Mouse (Mus musculus): ENCODE measurements at regions not wholly inside any gene's neighbourhood (a gene's known extent, or its start where the extent isn't known, plus 50 kb on each side); places are given as distances from the start of the nearest gene placed in this dataset.

DNA sequence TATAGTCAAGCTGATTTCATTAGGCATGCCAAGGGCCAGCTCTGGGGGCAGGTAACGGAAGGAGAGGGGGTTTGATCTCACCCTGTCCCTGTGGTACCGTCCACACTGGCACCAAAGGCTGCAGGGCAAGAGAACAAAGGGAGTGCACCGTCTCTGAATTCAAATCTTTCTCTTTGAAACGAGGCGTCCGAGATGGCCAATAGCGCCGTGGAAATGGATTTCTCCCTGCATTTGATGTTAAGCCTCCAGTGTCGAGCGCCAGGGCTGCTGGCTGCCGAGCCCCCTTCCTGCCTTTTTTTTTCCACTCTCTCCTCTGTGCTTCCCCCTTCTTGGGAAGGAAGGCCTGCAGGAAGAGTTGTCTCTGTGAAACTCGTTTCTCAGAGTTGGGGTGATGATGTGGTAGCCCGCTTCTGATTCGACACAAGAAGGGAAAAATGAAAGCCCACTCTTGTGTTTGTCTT lies 235.5 kb downstream of the 3110018I06Rik start:
- DNase-seq: no peak

DNA sequence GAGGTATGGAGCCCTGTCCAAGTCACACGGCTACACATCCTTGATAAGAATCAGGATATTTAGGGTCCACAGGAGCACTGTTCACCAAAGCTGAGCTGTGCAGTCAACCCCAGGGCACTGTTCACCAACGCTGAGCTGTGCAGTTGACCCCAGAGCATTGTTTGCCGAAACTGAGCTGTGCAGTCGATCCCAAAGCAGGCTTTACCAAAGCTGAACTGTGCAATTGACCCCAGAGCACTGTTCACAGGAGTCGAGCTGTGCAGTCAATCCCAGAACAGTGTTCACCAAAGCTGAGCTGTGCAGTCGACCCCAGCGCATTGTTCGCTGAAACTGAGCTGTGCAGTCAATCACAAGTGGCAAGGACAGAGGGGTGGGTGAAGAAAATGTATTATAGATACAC lies 236.0 kb downstream of the 3110018I06Rik start:
- DNase-seq: no peak

DNA sequence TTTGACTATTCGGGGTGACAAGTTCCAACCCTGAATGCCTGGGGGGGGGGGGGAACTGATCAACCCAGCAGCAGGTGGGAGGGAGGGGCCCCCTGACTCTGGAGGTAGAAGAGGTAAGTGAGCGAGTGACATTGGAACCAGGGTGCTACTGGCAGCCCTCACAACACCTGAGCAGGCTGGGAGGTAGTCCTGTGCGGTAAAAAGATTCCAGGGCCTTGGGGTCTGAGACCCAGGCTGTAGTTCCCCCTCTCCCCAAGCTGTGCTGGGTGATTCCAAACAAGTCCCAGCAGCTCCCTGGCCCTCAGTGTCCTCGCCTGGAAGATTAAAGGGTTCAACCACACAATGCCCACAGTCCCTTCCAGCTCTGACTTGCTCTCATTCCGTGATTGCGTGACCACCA lies 240.4 kb downstream of the 3110018I06Rik start:
- no peak for DNase-seq

DNA sequence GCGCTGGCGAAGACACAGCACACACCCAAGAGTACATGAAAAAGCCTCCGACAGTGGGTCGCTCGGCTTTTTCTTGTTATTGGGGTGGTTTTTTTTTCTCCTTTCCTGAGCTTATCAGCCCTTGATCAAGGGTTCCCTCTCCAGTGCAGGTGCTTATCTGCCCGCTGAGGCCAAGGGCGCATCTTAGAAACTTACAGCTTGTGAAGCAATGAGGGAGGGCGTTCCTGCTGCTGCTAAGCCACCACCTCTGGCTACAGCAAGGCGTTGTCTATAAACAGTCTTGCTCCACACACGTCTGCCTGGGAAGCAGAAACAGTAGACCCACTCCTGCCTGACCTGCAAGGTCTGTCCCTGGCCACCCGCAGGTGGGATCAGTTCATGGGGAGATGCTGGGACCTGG lies 240.9 kb downstream of the 3110018I06Rik start:
- no peak for DNase-seq

DNA sequence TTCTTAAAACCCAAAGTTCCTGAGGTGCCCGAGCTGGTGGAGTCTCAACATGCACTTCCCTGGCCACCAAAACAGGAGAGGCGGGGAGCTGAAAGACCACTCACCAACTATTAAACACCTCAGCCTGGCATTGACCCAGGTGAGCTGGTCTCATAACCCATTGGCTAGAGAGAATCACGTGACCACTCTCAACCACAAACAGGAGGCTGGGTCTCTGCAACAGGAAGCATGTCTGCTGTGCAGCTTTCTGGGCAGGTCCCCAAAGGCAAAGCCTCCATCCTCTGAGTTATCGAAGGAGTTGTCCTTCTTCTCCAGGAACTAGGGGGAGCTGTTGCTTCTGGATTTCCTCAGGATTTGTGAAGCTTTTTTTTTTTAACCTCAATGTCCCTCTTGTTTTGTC lies 242.5 kb downstream of the 3110018I06Rik start:
- no peak for DNase-seq

- no peak for DNase-seq
Observed at GRCm38 (mm10) chr12:107734536-107734935, 246.1 kb downstream of the 3110018I06Rik start.

DNA sequence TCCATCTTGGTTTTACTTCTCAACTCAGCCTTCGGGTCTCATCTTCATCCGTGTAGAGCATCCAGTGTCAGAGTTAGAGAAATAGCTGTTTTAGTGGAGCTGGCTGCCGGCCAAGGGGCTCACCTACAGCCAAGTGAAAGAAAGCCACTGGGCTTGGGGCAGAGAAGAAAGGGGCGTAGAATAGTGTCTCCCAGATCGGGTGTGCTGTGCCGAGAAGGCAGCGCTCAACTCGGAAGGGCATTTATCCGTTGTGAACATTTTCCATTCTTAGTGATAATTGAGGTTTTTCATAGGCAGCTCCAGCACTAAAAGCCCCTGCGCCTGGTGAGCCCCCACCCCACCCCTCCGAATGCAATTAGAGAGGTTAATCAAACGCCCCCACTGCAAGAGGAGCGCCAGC lies 254.2 kb downstream of the 3110018I06Rik start:
- DNase-seq: no peak

- DNase-seq: no peak
Observed at GRCm38 (mm10) chr12:107744822-107745221, 256.4 kb downstream of the 3110018I06Rik start.

DNA sequence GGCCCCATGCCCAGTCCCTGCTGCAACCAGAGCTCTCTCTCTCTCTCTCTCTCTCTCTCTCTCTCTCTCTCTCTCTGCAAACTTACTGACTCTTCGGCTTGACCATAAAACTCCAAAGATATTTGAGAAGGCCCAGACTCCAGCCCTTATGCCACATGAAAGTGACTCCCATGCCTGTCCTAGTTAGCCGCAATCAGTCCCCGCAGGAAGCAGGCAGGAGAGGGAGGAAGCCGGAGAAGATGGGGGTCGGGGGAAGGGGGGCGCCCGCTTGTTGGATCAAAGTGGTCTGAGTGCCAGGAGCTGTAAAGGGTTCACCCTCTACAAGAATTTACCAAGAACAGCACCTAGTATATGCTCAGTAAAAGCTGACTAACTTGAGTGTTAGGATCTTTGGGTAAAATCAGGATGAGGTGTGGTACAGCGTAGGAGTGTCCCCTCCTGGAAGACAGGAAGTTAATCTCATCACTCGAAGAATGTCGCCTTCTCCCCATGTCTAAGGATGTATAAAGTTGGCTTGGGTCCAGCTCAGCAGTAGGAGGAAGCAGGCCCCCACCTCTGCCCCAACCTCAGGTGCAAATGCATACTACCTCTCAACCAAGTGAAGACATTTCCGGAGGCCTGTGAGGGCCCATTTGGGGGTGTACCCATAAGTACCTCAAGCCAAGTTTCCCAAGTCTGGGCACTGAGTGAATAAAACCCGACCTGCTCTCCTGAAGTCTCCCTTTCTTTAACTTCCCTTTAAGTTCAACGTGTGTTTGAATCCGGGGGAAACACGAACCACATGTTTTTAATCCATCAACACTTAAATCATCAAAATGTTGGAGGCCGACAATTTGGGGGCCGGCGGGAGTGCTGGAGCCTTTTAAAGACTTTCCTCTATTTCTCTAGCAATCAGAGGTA lies 254.7 kb downstream of the Bcl11b start:
- DNase-seq: no peak

DNA sequence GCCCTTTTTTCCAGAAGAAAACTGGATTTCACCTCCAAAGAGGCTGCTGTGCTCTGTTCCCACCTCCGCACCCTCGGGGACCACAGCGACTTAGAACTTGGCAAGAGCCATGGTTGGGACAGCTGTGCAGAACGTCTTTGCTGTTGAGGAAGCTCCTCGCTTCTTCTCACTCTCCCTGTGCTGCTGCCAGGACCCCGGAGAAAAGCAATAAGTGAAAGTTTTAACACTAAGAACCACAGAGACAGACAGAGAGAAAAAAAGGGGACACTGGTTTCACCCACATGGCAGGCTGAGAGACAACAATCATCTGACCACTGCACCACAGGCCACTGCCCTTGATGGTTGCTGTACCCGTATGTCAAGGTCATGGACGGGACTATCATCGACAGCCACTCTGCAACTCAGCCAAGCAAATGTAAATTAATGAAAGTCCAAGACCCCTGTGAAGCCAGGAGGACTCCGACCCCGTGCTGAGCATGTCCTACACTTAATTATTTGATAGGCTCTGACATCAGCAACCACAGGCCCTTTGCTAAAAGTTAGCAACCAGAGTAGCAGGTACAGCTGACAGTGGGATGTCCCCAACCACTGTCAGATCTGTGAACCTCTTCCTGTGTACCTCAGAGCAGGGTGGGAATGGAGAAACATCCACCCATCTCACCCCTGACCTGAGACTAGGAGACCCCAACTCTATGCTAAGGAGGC lies 253.9 kb downstream of the Bcl11b start:
- no peak for DNase-seq

DNA sequence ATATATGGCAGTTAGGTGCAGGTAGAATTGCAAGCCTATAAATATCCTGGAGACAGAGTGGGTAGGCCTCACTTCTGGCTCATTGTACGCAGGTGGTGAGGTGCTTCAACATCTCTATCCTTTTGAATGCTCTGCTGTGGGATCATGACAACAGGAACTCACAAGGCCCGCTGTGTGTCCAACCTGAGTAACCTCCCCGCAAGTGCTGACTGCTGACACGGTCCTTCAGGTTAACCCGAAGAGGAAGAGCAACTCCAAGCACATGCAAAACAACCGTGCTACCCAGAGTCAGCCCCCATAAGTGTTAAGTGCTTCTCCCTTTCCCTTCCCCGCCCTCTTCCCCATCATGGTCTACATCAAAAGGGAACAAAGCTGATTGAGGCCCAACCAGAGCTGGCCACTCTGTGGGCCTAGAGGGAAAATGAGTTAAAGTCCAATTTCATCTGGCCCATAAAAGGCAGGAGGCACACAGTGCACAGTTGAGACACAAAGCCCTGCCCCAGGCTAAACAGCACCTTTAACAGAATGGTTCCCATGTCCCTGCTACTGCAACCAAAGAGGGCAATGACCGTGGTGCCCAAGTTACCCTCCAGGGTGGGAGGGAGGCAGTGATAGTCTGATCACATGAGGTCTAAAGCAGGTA lies 253.0 kb downstream of the Bcl11b start:
- DNase-seq: no peak

GRCm38 (mm10) chr12:107752126-107752525 lies 251.3 kb downstream of the Bcl11b start:
- no peak for DNase-seq

- DNase-seq: no peak
Observed at GRCm38 (mm10) chr12:107752587-107752986, 250.8 kb downstream of the Bcl11b start.

GRCm38 (mm10) chr12:107753022-107753421 lies 250.4 kb downstream of the Bcl11b start:
- no peak for DNase-seq

DNA sequence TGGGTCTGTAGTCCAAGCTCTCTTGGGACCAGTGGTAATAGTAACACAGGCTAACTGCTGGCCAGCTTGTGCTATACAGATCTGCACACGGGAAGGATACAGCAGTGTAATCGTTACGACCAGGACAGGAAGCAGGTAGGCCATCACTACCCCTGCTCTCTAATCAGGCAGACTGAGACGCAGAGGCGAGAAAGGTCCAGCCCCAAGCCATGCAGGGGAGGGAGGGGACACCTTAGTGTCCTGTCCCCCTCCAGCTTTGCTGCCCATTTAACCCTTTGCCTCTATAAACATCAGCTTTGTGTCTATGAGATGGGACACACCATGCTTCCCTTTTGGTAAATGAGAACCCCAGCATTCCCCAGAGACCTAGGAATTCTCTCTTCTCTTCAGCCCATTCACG lies 249.9 kb downstream of the Bcl11b start:
- DNase-seq: no peak

DNA sequence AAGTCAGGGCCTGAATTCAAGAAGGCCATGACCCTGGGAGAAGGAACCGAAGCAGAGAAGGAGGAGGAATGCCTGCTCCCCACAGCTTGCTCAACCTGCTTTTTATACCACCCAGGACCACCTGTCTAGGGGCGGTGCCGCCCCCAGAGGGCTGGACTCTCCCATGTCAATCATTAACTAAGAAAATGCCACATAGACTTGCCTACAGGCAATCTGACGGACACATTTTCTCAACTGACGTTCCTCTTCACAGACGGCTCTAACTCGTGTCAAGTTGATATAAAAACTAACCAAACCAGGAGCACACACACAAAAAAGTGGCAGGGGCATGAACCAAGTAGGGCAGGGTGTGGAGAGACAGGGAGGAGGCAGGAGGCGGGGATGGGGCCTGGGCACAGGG lies 248.5 kb downstream of the Bcl11b start:
- no peak for DNase-seq

GRCm38 (mm10) chr12:107755820-107756517 lies 247.4 kb downstream of the Bcl11b start:
- no peak for DNase-seq

DNA sequence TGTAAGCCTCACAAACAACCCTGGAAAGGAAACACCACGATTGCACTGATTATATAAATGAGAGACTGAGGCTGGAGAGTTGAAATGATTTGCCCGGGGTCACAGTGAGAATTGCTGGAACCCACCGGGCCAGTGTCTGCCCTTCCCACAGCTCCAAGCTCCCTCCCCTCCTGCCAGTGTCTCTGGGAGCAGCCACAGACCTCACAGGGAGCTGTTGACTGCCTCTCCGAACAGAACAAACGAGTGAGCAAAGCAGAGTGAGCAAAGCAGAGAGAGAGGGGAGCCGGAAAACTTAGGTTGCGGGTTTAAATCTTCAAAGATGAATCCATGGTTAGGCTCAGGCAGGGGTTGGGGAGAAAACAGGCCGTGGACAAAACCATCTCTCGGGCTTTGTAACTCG lies 246.2 kb downstream of the Bcl11b start:
- no peak for DNase-seq

GRCm38 (mm10) chr12:107757996-107758791 lies 245.2 kb downstream of the Bcl11b start:
- no peak for DNase-seq

DNA sequence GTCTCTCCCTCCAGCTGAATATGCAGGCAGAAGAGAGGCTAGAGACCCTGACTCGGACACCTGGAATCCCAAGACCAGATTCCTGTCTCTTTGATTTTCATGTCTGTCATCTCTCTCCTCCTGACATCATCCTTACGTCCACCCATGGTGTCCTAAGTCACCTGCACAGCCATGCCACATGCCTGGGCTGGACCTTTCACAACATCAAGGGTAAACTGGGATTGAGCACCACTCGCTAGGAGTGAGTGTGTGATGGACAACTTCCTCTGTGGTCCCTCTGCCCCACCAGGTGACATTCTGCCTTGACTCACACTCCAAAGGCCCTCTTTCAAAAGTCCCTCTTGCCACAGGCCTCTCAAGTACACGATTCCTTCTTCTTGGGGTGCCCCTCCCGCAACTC lies 244.1 kb downstream of the Bcl11b start:
- no peak for DNase-seq

GRCm38 (mm10) chr12:107759911-107760310 lies 243.5 kb downstream of the Bcl11b start:
- no peak for DNase-seq

- DNase-seq: no peak
Observed at GRCm38 (mm10) chr12:107762140-107762539, 241.3 kb downstream of the Bcl11b start.
